Mouse (Mus musculus) left cerebral cortex, postnatal 10 days (tissue): ENCODE data around the gene Fkbp1b. TPM values are rescaled to one million over a fixed set of nuclear protein-coding genes. Genes with fewer than 3 reads are reported as not detected.
"Not testable (repeated sequence)": the region's sequence is repeated elsewhere in the genome, so short reads cannot be mapped to it uniquely, and the experiment has no call there.

ENCODE experiments used
- DNase-seq, 2 experiments: peaks; one replicate each; pipeline ENCODE4 v3.0.0; 2021 to 2022; ENCODE audit warnings: low spot score in 2 of 2, mixed read lengths in 1 of 2; ENCODE audit errors: extremely low spot score in 1 of 2
- intact Hi-C: fragments of 180-260 bp; cut with DNase I; formaldehyde crosslinking; loops from one replicate; pipeline ENCODE4 v1.15.1; 2025
- total RNA-seq, 2 experiments: library from RNA; stranded (reverse); gene quantifications; 2 replicates each; pipeline ENCODE4 v1.2.3; 2021

Fkbp1b gene
- total RNA-seq, result 100 to 1,000 TPM; 112 to 132 TPM

- peak in 1 of 2 experiments; percentile 75 for DNase-seq
- intact Hi-C loops, result loop anchor here (5.0 kb wide), 1 partner anchor 76 kb away; the partner anchor contains the start of gene Atad2b
Measured at GRCm38 (mm10) chr12:4841392-4841887, at the start of gene Fkbp1b. TSS of gene Fkbp1b (minus strand) at chr12:4841591.

GRCm38 (mm10) chr12:4889891-4890290 lies 48.5 kb upstream of the Fkbp1b start:
- intact Hi-C loops, result no loop called here
- DNase-seq, result no peak

GRCm38 (mm10) chr12:4889251-4889650 lies 47.9 kb upstream of the Fkbp1b start:
- intact Hi-C loops, result no loop called here

GRCm38 (mm10) chr12:4888739-4889138 lies 47.3 kb upstream of the Fkbp1b start:
- DNase-seq, result no peak
- intact Hi-C loops, result no loop called here

More at GRCm38 (mm10) chr12:4889251-4889650, 47.9 kb upstream of the Fkbp1b start:
- no peak for DNase-seq

- DNase-seq, intact Hi-C loops: not testable (repeated sequence)
Measured at GRCm38 (mm10) chr12:4886581-4886980, 45.2 kb upstream of the Fkbp1b start.

GRCm38 (mm10) chr12:4885062-4885461 lies 43.7 kb upstream of the Fkbp1b start:
- DNase-seq, result no peak
- intact Hi-C loops, result no loop called here

- intact Hi-C loops, result no loop called here
- no peak for DNase-seq
Measured at GRCm38 (mm10) chr12:4882086-4882485, 40.7 kb upstream of the Fkbp1b start.

- DNase-seq, result no peak
- intact Hi-C loops, result no loop called here
Measured at GRCm38 (mm10) chr12:4879048-4879447, 37.7 kb upstream of the Fkbp1b start.

- intact Hi-C loops, result no loop called here
- DNase-seq, result no peak
Measured at GRCm38 (mm10) chr12:4878296-4878783, 36.9 kb upstream of the Fkbp1b start.

- no peak for DNase-seq
- intact Hi-C loops, result no loop called here
Measured at GRCm38 (mm10) chr12:4875623-4876022, 34.2 kb upstream of the Fkbp1b start.

GRCm38 (mm10) chr12:4874161-4874927 lies 33.0 kb upstream of the Fkbp1b start, which contains the start of gene Mfsd2b:
TSS of gene Mfsd2b (minus strand) at chr12:4874359.
- peak; percentile 11 to 81 for DNase-seq
- intact Hi-C loops, result no loop called here

- DNase-seq, result no peak
- intact Hi-C loops, result no loop called here
Measured at GRCm38 (mm10) chr12:4873531-4873930, 32.1 kb upstream of the Fkbp1b start.

GRCm38 (mm10) chr12:4872983-4873477 lies 31.6 kb upstream of the Fkbp1b start:
- DNase-seq, result no peak
- intact Hi-C loops, result no loop called here

- intact Hi-C loops, result no loop called here
- no peak for DNase-seq
Measured at GRCm38 (mm10) chr12:4872273-4872672, 30.9 kb upstream of the Fkbp1b start.

GRCm38 (mm10) chr12:4871260-4871659 lies 29.9 kb upstream of the Fkbp1b start:
- no peak for DNase-seq
- intact Hi-C loops, result no loop called here

- intact Hi-C loops, result no loop called here
- DNase-seq, result no peak
Measured at GRCm38 (mm10) chr12:4868924-4869323, 27.5 kb upstream of the Fkbp1b start.

GRCm38 (mm10) chr12:4864338-4864690 lies 22.9 kb upstream of the Fkbp1b start:
- intact Hi-C loops, result no loop called here
- peak in 1 of 2 experiments; percentile 29 for DNase-seq

GRCm38 (mm10) chr12:4863654-4864337 lies 22.4 kb upstream of the Fkbp1b start:
- intact Hi-C loops, result no loop called here
- no peak for DNase-seq

- intact Hi-C loops, result no loop called here
- DNase-seq, result no peak
Measured at GRCm38 (mm10) chr12:4862672-4863071, 21.3 kb upstream of the Fkbp1b start.
